Mouse (Mus musculus): Measurements from ENCODE around the gene Gm20498. TPM values are rescaled to one million over a fixed set of nuclear protein-coding genes. Genes with fewer than 3 reads are reported as not detected.
A peak's percentile ranks its signal among the peaks of the same experiment; 100 is the strongest.

Gm20498 gene
- polyA plus RNA-seq, 1 experiment from 2014 or later, result 35.2 TPM

- Histone ChIP-seq H3K4me3 (ENCODE audit: control insufficient read depth in 1 of 2, insufficient read depth in 1 of 2, low read depth in 1 of 2, low read length in 2 of 2) (peak within 1 kb of the TSS; percentile 58), H3K4me1 (ENCODE audit: control insufficient read depth in 2 of 2, insufficient read depth in 2 of 2, low read length in 2 of 2) (no peaks in the 10 kb centered on the region; a peak in 1 of 4 replicates), H3K4me2 (ENCODE audit: low read length) (peak within 1 kb of the TSS; percentile 99), H3K9ac (ENCODE audit: low read length) (peak within 1 kb of the TSS; percentile 73), H3K9me3 (ENCODE audit: control insufficient read depth, low read length) (no peaks in the 10 kb centered on the region), H3K27ac (replicated peaks in 1 of 2; ENCODE audit: control insufficient read depth in 1 of 2, insufficient read depth in 1 of 2, low read depth in 2 of 2, low read length in 2 of 2) (no peak within 1 kb of the TSS), H3K27me3 (ENCODE audit: control insufficient read depth, insufficient read depth, low read length) (peaks cover 38% of the 10 kb centered on the region), H3K36me3 (ENCODE audit: control insufficient read depth, insufficient read depth, low read length) (no peaks in the 10 kb centered on the region)
- peak; percentile 54 for ATAC-seq (ENCODE audit: insufficient number of reproducible peaks, insufficient read depth, low FRiP score, low read depth)
- under 1% methylated on average over 42 of the region's 47 CpGs for WGBS
Measured at GRCm38 (mm10) chr12:81332875-81333421, 199.8 kb downstream of the Gm20498 start, which contains the start of gene Slc8a3. Gene Slc8a3, minus strand, starts transcription at chr12:81333180.

DNA sequence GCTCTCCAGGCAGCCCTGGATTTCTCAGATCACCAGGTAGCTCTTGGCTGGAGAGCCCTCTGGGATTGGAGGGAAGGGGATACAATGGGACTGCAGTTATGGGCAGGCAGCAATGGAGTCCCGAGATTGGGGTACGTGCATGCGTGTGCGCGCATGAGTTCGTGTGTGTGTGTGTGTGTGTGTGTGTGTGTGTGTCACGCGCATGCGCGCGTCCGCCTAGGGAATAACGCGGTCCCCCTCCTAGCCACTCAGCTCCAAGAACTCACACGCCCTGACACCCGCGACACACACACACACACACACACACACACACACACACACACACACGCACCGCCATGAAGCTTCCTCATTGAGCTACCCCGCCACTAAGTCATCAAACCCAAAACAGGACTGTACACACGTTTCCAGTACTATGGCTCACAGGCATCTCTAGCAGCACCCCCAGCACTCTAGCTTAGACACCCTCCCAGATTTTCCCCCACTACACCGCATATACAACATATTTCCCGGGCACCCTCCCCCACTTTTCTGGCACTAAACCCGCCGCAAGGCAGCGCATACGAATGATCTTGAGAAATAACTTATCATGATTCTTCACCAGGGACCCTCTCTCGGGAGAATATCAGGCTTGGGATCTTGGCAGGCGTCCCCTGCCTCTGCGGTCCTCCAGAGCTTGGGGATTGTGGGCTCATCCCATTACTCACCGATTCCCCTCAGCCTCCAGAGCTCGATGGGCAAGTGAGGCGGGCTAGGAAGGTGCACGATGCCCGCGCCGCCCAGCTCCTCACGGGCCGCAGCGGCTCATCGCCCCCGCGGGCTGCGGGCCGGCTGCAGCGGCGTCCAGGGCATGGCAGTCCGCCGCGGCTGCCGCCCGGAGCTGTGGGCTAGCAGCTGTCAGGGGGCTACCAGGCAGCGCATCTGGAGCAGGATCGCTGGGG is 200.5 kb downstream of the Gm20498 start:
- H3K9me3 ChIP-seq (ENCODE audit: control insufficient read depth, low read length), result no peaks in the 10 kb centered on the region
- peak overlapping the region; percentile 99 for H3K4me2 ChIP-seq (ENCODE audit: low read length)
- WGBS, result 1% methylated on average over 46 of the region's 54 CpGs
- peaks cover 38% of the 10 kb centered on the region for H3K27me3 ChIP-seq (ENCODE audit: control insufficient read depth, insufficient read depth, low read length)
- H3K9ac ChIP-seq (ENCODE audit: low read length), result peak overlapping the region; percentile 73
- no peak overlapping the region for H3K27ac ChIP-seq (replicated peaks in 1 of 2; ENCODE audit: control insufficient read depth in 1 of 2, insufficient read depth in 1 of 2, low read depth in 2 of 2, low read length in 2 of 2)
- H3K4me1 ChIP-seq (ENCODE audit: control insufficient read depth in 2 of 2, insufficient read depth in 2 of 2, low read length in 2 of 2), result no peaks in the 10 kb centered on the region; a peak in 1 of 4 replicates
- ATAC-seq (ENCODE audit: insufficient number of reproducible peaks, insufficient read depth, low FRiP score, low read depth), result no peak
- H3K36me3 ChIP-seq (ENCODE audit: control insufficient read depth, insufficient read depth, low read length), result no peaks in the 10 kb centered on the region
- peak overlapping the region; percentile 58 for H3K4me3 ChIP-seq (ENCODE audit: control insufficient read depth in 1 of 2, insufficient read depth in 1 of 2, low read depth in 1 of 2, low read length in 2 of 2)

- H3K27me3 ChIP-seq (ENCODE audit: control insufficient read depth, insufficient read depth, low read length), result peaks cover 38% of the 10 kb centered on the region
- no peak overlapping the region for H3K27ac ChIP-seq (replicated peaks in 1 of 2; ENCODE audit: control insufficient read depth in 1 of 2, insufficient read depth in 1 of 2, low read depth in 2 of 2, low read length in 2 of 2)
- no peak overlapping the region for H3K4me2 ChIP-seq (ENCODE audit: low read length)
- 44% methylated on average over 5 of the region's 5 CpGs for WGBS
- no peaks in the 10 kb centered on the region for H3K36me3 ChIP-seq (ENCODE audit: control insufficient read depth, insufficient read depth, low read length)
- H3K9ac ChIP-seq (ENCODE audit: low read length), result no peak overlapping the region
- no peaks in the 10 kb centered on the region; a peak in 1 of 4 replicates for H3K4me1 ChIP-seq (ENCODE audit: control insufficient read depth in 2 of 2, insufficient read depth in 2 of 2, low read length in 2 of 2)
- no peaks in the 10 kb centered on the region for H3K9me3 ChIP-seq (ENCODE audit: control insufficient read depth, low read length)
- no peak overlapping the region for H3K4me3 ChIP-seq (ENCODE audit: control insufficient read depth in 1 of 2, insufficient read depth in 1 of 2, low read depth in 1 of 2, low read length in 2 of 2)
- ATAC-seq (ENCODE audit: insufficient number of reproducible peaks, insufficient read depth, low FRiP score, low read depth), result no peak
Measured at GRCm38 (mm10) chr12:81331046-81331638, 201.6 kb downstream of the Gm20498 start.

- no peak for ATAC-seq (ENCODE audit: insufficient number of reproducible peaks, insufficient read depth, low FRiP score, low read depth)
- H3K4me3 ChIP-seq (ENCODE audit: control insufficient read depth in 1 of 2, insufficient read depth in 1 of 2, low read depth in 1 of 2, low read length in 2 of 2), result no peak overlapping the region
Measured at GRCm38 (mm10) chr12:81324991-81325390, 207.7 kb downstream of the Gm20498 start.

GRCm38 (mm10) chr12:81324116-81324515 is 208.6 kb downstream of the Gm20498 start:
- H3K27ac ChIP-seq (replicated peaks in 1 of 2; ENCODE audit: control insufficient read depth in 1 of 2, insufficient read depth in 1 of 2, low read depth in 2 of 2, low read length in 2 of 2), result no peak overlapping the region
- no peaks in the 10 kb centered on the region for H3K9me3 ChIP-seq (ENCODE audit: control insufficient read depth, low read length)
- H3K9ac ChIP-seq (ENCODE audit: low read length), result no peak overlapping the region
- H3K4me3 ChIP-seq (ENCODE audit: control insufficient read depth in 1 of 2, insufficient read depth in 1 of 2, low read depth in 1 of 2, low read length in 2 of 2), result no peak overlapping the region
- H3K4me2 ChIP-seq (ENCODE audit: low read length), result no peak overlapping the region
- no peak for ATAC-seq (ENCODE audit: insufficient number of reproducible peaks, insufficient read depth, low FRiP score, low read depth)
- 87% methylated on average over 3 of the region's 3 CpGs for WGBS
- peaks cover 7 to 8% of the 10 kb centered on the region in 2 experiments; a peak in 2 of 4 replicates for H3K4me1 ChIP-seq (ENCODE audit: control insufficient read depth in 2 of 2, insufficient read depth in 2 of 2, low read length in 2 of 2)
- H3K36me3 ChIP-seq (ENCODE audit: control insufficient read depth, insufficient read depth, low read length), result no peaks in the 10 kb centered on the region
- H3K27me3 ChIP-seq (ENCODE audit: control insufficient read depth, insufficient read depth, low read length), result no peaks in the 10 kb centered on the region; the same call in 1 of the 2 replicates

More at GRCm38 (mm10) chr12:81324991-81325390, 207.7 kb downstream of the Gm20498 start:
- 80% methylated on average over 3 of the region's 3 CpGs for WGBS
- Histone ChIP-seq H3K9me3 (ENCODE audit: control insufficient read depth, low read length) (no peaks in the 10 kb centered on the region), H3K4me1 (ENCODE audit: control insufficient read depth in 2 of 2, insufficient read depth in 2 of 2, low read length in 2 of 2) (peaks cover 7 to 8% of the 10 kb centered on the region in 2 experiments; a peak in 2 of 4 replicates), H3K27me3 (ENCODE audit: control insufficient read depth, insufficient read depth, low read length) (no peaks in the 10 kb centered on the region; the same call in 1 of the 2 replicates), H3K36me3 (ENCODE audit: control insufficient read depth, insufficient read depth, low read length) (no peaks in the 10 kb centered on the region), H3K4me2 (ENCODE audit: low read length) (no peak overlapping the region), H3K9ac (ENCODE audit: low read length) (no peak overlapping the region), H3K27ac (replicated peaks in 1 of 2; ENCODE audit: control insufficient read depth in 1 of 2, insufficient read depth in 1 of 2, low read depth in 2 of 2, low read length in 2 of 2) (no peak overlapping the region)

GRCm38 (mm10) chr12:81321021-81321420 is 211.7 kb downstream of the Gm20498 start:
- Histone ChIP-seq H3K27ac (replicated peaks in 1 of 2; ENCODE audit: control insufficient read depth in 1 of 2, insufficient read depth in 1 of 2, low read depth in 2 of 2, low read length in 2 of 2) (peak overlapping the region in 1 of 2 experiments; percentile 47; a peak in 1 of 4 replicates), H3K4me1 (ENCODE audit: control insufficient read depth in 2 of 2, insufficient read depth in 2 of 2, low read length in 2 of 2) (peaks cover 7 to 8% of the 10 kb centered on the region in 2 experiments; a peak in 2 of 4 replicates)
- ATAC-seq (ENCODE audit: insufficient number of reproducible peaks, insufficient read depth, low FRiP score, low read depth), result no peak

GRCm38 (mm10) chr12:81317811-81318210 is 214.9 kb downstream of the Gm20498 start:
- no peak overlapping the region for H3K9ac ChIP-seq (ENCODE audit: low read length)
- H3K27ac ChIP-seq (replicated peaks in 1 of 2; ENCODE audit: control insufficient read depth in 1 of 2, insufficient read depth in 1 of 2, low read depth in 2 of 2, low read length in 2 of 2), result no peak overlapping the region
- H3K4me2 ChIP-seq (ENCODE audit: low read length), result no peak overlapping the region
- H3K27me3 ChIP-seq (ENCODE audit: control insufficient read depth, insufficient read depth, low read length), result no peaks in the 10 kb centered on the region
- H3K4me3 ChIP-seq (ENCODE audit: control insufficient read depth in 1 of 2, insufficient read depth in 1 of 2, low read depth in 1 of 2, low read length in 2 of 2), result no peak overlapping the region
- 30% methylated on average over 2 of the region's 2 CpGs for WGBS
- no peaks in the 10 kb centered on the region for H3K36me3 ChIP-seq (ENCODE audit: control insufficient read depth, insufficient read depth, low read length)
- H3K9me3 ChIP-seq (ENCODE audit: control insufficient read depth, low read length), result no peaks in the 10 kb centered on the region
- ATAC-seq (ENCODE audit: insufficient number of reproducible peaks, insufficient read depth, low FRiP score, low read depth), result no peak
- peaks cover 7 to 8% of the 10 kb centered on the region in 2 experiments; a peak in 2 of 4 replicates for H3K4me1 ChIP-seq (ENCODE audit: control insufficient read depth in 2 of 2, insufficient read depth in 2 of 2, low read length in 2 of 2)

More at GRCm38 (mm10) chr12:81321021-81321420, 211.7 kb downstream of the Gm20498 start:
- no peak overlapping the region for H3K4me3 ChIP-seq (ENCODE audit: control insufficient read depth in 1 of 2, insufficient read depth in 1 of 2, low read depth in 1 of 2, low read length in 2 of 2)
- H3K27me3 ChIP-seq (ENCODE audit: control insufficient read depth, insufficient read depth, low read length), result no peaks in the 10 kb centered on the region
- H3K4me2 ChIP-seq (ENCODE audit: low read length), result no peak overlapping the region
- no peaks in the 10 kb centered on the region for H3K9me3 ChIP-seq (ENCODE audit: control insufficient read depth, low read length)
- H3K9ac ChIP-seq (ENCODE audit: low read length), result no peak overlapping the region
- WGBS, result 38% methylated on average over 1 of the region's 1 CpGs
- no peaks in the 10 kb centered on the region for H3K36me3 ChIP-seq (ENCODE audit: control insufficient read depth, insufficient read depth, low read length)

All from heart, embryonic 14.5 days (tissue).